Mouse (Mus musculus) cortical plate, adult 2 months (tissue): ENCODE measurements at regions not wholly inside any gene's neighbourhood (a gene's known extent, or its start where the extent isn't known, plus 50 kb on each side); places are given as distances from the start of the nearest gene placed in this dataset.

ENCODE experiments used
- H3K27ac ChIP-seq: fragments of 200-500 bp; 2 replicates; pipeline ENCODE4 v1.5.1; 2012; ENCODE audit warnings: low read length, control low read depth, inconsistent platforms; ENCODE audit not compliant: insufficient read depth
- H3K4me1 ChIP-seq: fragments of 200-500 bp; 2 replicates; pipeline ENCODE4 v1.6.1; 2011; ENCODE audit warnings: low read length; ENCODE audit not compliant: control insufficient read depth, insufficient read depth
- H3K4me3 ChIP-seq: fragments of 200-500 bp; 2 replicates; pipeline ENCODE4 v1.5.1; 2011; ENCODE audit warnings: mild to moderate bottlenecking, low read length, control low read depth; ENCODE audit not compliant: insufficient read depth
- CTCF ChIP-seq: fragments of 200-500 bp; IDR thresholded peaks from 2 replicates; pipeline ENCODE4 v1.5.1; 2011; ENCODE audit warnings: mild to moderate bottlenecking, control low read depth, low read length; ENCODE audit not compliant: insufficient read depth; ENCODE audit errors: extremely low read depth
- POLR2A ChIP-seq: fragments of 200-500 bp; IDR thresholded peaks from 2 replicates; pipeline ENCODE4 v1.6.1; 2011; ENCODE audit warnings: mild to moderate bottlenecking, low read length, control low read depth; ENCODE audit not compliant: insufficient read depth; ENCODE audit errors: extremely low read depth

DNA sequence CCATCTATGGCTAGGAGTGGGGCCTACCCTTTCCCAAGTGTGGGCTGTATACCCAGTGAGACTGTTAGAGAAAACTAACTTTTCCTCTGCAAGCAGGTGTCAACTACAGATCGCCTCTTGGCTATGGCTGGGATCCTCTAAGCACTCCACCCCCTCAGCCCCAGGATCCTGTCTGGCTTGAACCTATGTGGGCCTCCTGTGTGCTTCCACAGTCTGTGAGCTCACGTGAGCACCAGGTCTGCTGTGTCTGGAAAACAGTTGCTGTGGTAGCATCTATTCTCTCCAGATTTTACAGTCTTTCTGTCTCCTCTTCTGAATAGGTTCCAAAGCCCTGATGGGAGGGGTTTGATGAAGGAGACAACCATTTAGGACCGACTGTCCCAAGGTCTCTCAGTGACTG is 93.8 kb upstream of the 1810046K07Rik start:
- H3K4me3 ChIP-seq: no peak overlapping the region
- TF ChIP-seq CTCF (no peak), POLR2A (no peak)
- H3K4me1 ChIP-seq: peaks cover 1% of the 10 kb centered on the region; the same call in 1 of the 2 replicates
- H3K27ac ChIP-seq: no peak overlapping the region

GRCm38 (mm10) chr9:51423341-51423740 is 94.6 kb upstream of the 1810046K07Rik start:
- no peak overlapping the region for H3K27ac ChIP-seq
- no peak overlapping the region for H3K4me3 ChIP-seq
- peaks cover 1% of the 10 kb centered on the region; the same call in 1 of the 2 replicates for H3K4me1 ChIP-seq
- no peak for TF ChIP-seq CTCF
- no peak for TF ChIP-seq POLR2A

DNA sequence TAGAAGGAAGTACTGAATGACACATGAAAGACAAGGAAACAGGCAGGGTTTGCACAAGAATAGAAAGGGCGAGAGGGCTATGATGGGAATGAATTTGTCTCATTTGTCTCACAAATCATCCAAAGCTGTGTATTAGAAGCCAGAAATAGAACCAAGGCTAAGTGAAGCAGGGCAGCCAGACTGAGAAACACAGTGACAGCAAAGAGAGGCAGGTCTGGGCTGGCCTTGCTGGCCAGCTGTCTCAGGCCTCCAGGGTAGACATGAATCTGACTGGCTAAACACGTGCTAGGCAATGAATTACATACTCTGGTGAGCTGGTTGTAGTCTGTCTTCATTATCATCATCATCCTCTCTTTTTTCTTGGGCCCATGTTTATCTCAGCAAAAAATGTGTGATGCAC is 101.7 kb upstream of the 1810046K07Rik start:
- no peak for TF ChIP-seq CTCF
- no peak overlapping the region for H3K4me3 ChIP-seq
- no peaks in the 10 kb centered on the region for H3K4me1 ChIP-seq
- H3K27ac ChIP-seq: no peak overlapping the region

DNA sequence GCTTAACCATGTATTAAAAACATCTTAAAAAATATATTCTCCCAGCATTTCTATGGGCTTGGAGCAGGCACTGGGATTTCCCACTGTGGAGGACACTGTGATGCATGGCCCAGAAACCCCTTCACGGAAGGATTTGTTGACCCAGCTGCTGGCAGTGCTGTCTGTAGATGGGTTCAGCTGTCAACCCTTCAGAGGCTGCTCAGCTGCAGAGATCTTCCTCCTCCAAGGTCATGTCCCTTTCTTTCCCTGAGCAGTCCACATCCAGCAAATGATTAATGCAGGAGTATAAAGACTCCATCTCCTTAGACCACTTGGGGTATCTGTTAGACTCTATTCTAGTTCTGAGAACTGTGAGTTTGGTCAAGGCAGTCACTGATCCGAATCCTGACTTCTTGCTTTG is 108.4 kb upstream of the 1810046K07Rik start:
- no peak overlapping the region for H3K4me3 ChIP-seq
- TF ChIP-seq CTCF: no peak
- TF ChIP-seq POLR2A: no peak
- peaks cover 3% of the 10 kb centered on the region; the same call in 1 of the 2 replicates for H3K4me1 ChIP-seq
- H3K27ac ChIP-seq: 0 out of 2 replicates have a peak overlapping the region, but pooled peaks have one; percentile 20

- H3K4me3 ChIP-seq: no peak overlapping the region
- TF ChIP-seq CTCF: no peak
- no peak for TF ChIP-seq POLR2A
- H3K4me1 ChIP-seq: peaks cover 3% of the 10 kb centered on the region; the same call in 1 of the 2 replicates
- no peak overlapping the region for H3K27ac ChIP-seq
Observed at GRCm38 (mm10) chr9:51441773-51442381, 113.2 kb upstream of the 1810046K07Rik start.

DNA sequence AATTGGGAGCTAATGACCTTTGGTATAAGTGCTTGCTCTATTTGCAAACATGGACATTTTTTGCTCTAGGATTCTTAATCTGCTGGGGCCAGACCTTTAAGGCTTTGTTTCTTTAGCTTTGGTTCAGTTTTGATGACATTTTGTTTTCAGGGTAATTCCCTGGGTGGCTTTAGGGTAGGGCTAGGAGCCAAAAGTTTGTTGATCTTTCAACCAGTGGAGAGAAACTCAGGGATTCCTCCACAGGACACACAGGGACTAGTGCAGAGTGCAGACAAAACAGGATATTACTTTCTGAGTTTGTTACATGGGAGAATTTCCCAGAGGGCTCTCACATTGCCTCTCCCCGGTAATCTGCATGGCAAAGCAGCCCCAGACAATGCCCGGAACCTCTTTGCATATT is 127.0 kb upstream of the 1810046K07Rik start:
- H3K4me3 ChIP-seq: no peak overlapping the region
- TF ChIP-seq CTCF (no peak), POLR2A (no peak)

GRCm38 (mm10) chr9:51462463-51463024 is 133.8 kb upstream of the 1810046K07Rik start:
- TF ChIP-seq CTCF: no peak
- no peak for TF ChIP-seq POLR2A
- Histone ChIP-seq H3K27ac (no peak overlapping the region), H3K4me3 (no peak overlapping the region), H3K4me1 (no peaks in the 10 kb centered on the region)

More for the DNA sequence above, 127.0 kb upstream of the 1810046K07Rik start:
- H3K4me1 ChIP-seq: no peaks in the 10 kb centered on the region
- H3K27ac ChIP-seq: no peak overlapping the region

DNA sequence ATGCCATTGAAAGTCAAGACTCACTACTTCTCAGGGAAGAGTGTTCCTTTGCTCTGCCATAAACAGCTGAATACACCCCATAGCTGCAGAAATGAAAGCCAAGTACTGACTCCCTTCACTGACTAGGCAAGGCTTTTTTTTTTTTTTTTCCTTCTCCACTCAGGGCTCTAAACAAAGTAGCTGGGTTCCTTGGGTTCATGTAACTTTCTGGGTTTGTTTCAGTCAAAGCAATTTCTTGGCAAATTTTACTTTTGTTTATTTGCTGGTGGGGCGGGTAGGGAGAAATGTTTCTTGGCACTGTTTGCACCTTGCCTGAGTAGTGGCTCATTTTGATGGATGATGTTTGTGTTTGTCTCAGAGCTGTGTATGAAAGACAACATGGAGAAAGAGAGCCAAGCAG is 141.3 kb upstream of the 1810046K07Rik start:
- no peak overlapping the region for H3K27ac ChIP-seq
- H3K4me3 ChIP-seq: no peak overlapping the region
- H3K4me1 ChIP-seq: no peaks in the 10 kb centered on the region
- TF ChIP-seq CTCF: no peak
- no peak for TF ChIP-seq POLR2A

- no peak for TF ChIP-seq POLR2A
- TF ChIP-seq CTCF: no peak
- Histone ChIP-seq H3K27ac (no peak overlapping the region), H3K4me3 (no peak overlapping the region), H3K4me1 (no peaks in the 10 kb centered on the region)
Observed at GRCm38 (mm10) chr9:51476511-51477056, 147.9 kb upstream of the 1810046K07Rik start.

GRCm38 (mm10) chr9:51487840-51488239 is 159.1 kb upstream of the 1810046K07Rik start:
- TF ChIP-seq CTCF: no peak
- no peak for TF ChIP-seq POLR2A
- Histone ChIP-seq H3K27ac (no peak overlapping the region), H3K4me3 (no peak overlapping the region), H3K4me1 (no peaks in the 10 kb centered on the region)
